Mouse (Mus musculus) lung, adult 18-20 months (tissue): ENCODE results near the gene Olfr462.

ENCODE experiments used
- DNase-seq, 2 experiments: peaks; one replicate each; pipeline ENCODE4 v3.0.0; 2022; ENCODE audit warnings: mixed read lengths in 2 of 2

Olfr462 gene

GRCm38 (mm10) chr11:87846968-87847600 lies 45.0 kb downstream of the Olfr462 start:
- DNase-seq, result no peak

- no peak for DNase-seq
These were observed 50.6 kb downstream of the Olfr462 start for GRCm38 (mm10) chr11:87841436-87841835.

- DNase-seq, result peak; percentile 57 to 72
These were observed 51.4 kb downstream of the Olfr462 start for GRCm38 (mm10) chr11:87840676-87841075.
